Mouse (Mus musculus) MEL (cell line): ENCODE results near the gene Rnf26.

ENCODE experiments used
- CTCF ChIP-seq, 3 experiments: IDR thresholded peaks in 2 of 3; conservative IDR thresholded peaks in 1 of 3; 2 replicates each; pipeline ENCODE4 v1.5.1; 2011 to 2012; ENCODE audit warnings: low read length in 3 of 3, low read depth in 2 of 3, mild to moderate bottlenecking in 2 of 3, improper control_type of control experiment in 1 of 3, inconsistent platforms in 1 of 3, mixed read lengths in 1 of 3, moderate library complexity in 1 of 3; ENCODE audit not compliant: control insufficient read depth in 1 of 3, insufficient read depth in 1 of 3, poor library complexity in 1 of 3, severe bottlenecking in 1 of 3
- POLR2A ChIP-seq, 2 experiments: IDR thresholded peaks; 2 replicates each; pipeline ENCODE4 v1.6.1; 2011 to 2012; ENCODE audit warnings: low read length in 2 of 2, mild to moderate bottlenecking in 2 of 2, control low read depth in 1 of 2, improper control_type of control experiment in 1 of 2, low read depth in 1 of 2, moderate library complexity in 1 of 2; ENCODE audit not compliant: control insufficient read depth in 1 of 2, insufficient read depth in 1 of 2, poor library complexity in 1 of 2
- USF2 ChIP-seq, 2 experiments: IDR thresholded peaks; 2 replicates each; pipeline ENCODE4 v1.6.1; 2011 to 2012; ENCODE audit warnings: improper control_type of control experiment in 2 of 2, low read length in 2 of 2, borderline replicate concordance in 1 of 2, inconsistent platforms in 1 of 2, low read depth in 1 of 2, mild to moderate bottlenecking in 1 of 2; ENCODE audit not compliant: insufficient read depth in 1 of 2

DNA sequence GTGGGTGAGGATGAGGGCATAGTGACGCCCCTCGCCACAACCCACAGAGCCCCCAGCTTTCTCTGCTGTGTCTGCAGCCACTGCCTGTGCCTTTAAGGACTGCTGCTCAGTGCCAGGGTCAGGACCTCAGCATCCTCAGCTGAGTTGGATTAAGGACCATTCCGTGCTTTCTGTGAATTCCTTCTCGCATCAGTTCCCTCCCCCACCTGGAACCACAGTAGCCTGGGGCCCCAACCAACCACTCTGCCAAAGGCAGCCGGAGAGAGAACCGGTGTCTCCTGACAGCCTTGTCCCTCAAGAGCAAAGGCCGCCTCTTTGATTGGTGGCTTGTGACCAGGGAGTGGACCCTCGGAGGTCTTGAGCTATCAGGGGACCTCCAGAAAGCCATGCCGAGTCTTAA is 11.8 kb downstream of the Rnf26 start, which contains the start of gene Mfrp:
- TF ChIP-seq POLR2A (IDR thresholded peaks at IDR 0.05; ENCODE audit: control insufficient read depth in 1 of 2, insufficient read depth in 1 of 2, low read depth in 1 of 2, low read length in 2 of 2, poor library complexity in 1 of 2) (no peak), USF2 (IDR thresholded peaks at IDR 0.05; ENCODE audit: borderline replicate concordance in 1 of 2, insufficient read depth in 1 of 2, low read depth in 1 of 2, low read length in 2 of 2) (no peak), CTCF (IDR thresholded peaks at IDR 0.05 in 2 of 3, conservative IDR thresholded peaks at IDR 0.05 in 1 of 3; ENCODE audit: control insufficient read depth in 1 of 3, insufficient read depth in 1 of 3, low read depth in 2 of 3, low read length in 3 of 3, poor library complexity in 1 of 3, severe bottlenecking in 1 of 3) (no peak)
